Mouse (Mus musculus) thymus, postnatal 10 days (tissue): ENCODE data around the gene Popdc3.
"Not testable (repeated sequence)": the region's sequence is repeated elsewhere in the genome, so short reads cannot be mapped to it uniquely, and the experiment has no call there.

Experiments
- DNase-seq, 2 experiments: peaks; one replicate each; pipeline ENCODE4 v3.0.0; 2021; ENCODE audit warnings: low spot score in 2 of 2

The Popdc3 gene

DNA sequence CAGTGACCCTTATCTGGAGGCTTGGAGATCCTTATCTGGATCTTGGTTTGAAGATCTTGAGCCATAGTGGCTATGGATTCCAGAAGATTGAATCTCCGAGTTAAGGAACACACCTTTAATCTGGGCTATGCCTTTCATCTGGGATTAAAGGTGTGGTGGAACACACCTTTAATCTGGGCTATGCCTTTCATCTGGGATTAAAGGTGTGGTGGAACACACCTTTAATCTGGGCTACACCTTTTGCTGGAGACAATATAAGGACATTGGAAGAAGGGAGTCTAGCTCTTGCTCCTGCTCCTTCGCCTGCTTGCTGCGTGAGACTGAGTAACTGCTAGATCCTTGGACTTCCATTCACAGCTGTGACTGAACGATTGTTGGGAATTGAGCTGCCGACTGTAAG lies at the start of gene Popdc3:
TSS of gene Popdc3 (plus strand) at position 301 of the 400 bp plus-strand sequence.
- not testable (repeated sequence) for DNase-seq

DNA sequence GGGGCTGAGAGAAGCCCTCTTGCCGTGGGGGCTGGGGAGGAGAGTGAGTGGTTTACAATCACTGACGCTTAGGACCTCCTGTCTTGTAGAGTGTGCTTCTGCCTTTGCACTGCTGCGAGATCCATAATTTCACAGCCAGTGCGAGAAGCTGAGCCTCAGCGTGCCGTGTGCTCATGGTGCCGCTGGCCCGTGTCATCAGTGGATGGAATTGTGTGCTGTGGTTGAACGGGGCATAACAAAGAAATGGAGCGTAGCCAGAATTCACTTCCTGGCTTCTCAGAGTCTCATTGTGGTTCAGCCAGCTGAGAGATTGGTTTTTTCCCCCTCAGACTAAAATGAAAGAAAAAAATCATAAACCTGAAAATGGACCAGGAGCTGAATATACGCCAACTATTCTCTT lies 48.8 kb upstream of the Popdc3 start:
- no peak for DNase-seq

DNA sequence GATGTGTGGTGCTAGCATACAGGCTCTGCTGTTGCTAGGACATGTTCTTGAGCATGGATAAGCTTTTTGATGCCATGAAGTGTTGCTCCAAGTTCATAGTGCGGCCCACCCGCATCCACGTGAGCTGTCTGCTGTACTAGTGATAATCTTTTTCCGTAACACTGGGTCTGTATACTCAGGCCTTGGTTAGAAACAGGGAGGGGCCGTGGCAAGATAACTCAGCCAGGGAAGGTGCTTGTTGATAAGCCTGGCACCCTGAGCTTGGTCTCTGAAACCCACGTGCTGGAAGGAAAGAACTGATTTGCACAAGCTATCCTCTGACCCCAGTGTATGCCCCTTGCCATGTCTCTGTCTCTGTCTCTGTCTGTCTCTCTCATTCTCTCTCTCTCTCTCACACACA lies 47.9 kb upstream of the Popdc3 start:
- DNase-seq: no peak

DNA sequence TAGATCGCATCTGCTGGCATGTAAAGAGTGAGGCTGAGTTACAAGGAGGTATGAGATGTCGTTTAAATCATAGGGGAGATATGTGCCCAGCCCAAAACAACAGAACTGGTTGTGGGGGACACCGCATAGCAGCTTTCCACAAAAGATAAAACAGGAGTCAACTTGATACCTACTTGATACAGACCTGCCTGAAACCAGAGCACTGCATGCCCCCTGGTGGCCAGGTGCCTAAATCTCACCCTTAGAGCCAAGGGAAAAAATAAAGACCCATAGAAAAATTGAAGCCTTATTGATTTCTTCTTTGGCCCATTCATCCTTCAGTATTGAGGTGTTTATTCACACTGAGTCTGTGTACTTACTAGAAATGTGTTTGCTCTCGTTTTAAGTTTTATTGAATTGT lies 45.5 kb upstream of the Popdc3 start:
- peak; percentile 22 to 69 for DNase-seq

DNA sequence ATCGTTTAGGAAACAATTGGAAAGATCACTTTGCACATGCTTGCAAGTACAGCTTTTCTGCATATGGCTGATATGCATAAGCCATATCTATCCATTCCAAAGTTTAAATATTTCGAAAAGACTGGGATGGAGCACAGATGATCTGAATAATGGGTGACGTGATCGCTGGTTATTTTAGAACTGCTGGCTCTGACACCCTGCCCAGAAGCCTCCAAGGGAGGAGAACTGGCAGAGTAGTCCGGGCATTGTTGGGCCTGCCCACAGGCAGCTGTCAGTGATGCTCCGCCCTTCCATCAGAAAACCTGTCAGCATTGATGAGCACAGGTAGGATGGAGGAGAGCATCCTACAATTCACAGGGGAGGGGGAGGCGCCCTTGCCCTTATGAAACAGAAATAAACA lies 41.1 kb upstream of the Popdc3 start:
- no peak for DNase-seq

DNA sequence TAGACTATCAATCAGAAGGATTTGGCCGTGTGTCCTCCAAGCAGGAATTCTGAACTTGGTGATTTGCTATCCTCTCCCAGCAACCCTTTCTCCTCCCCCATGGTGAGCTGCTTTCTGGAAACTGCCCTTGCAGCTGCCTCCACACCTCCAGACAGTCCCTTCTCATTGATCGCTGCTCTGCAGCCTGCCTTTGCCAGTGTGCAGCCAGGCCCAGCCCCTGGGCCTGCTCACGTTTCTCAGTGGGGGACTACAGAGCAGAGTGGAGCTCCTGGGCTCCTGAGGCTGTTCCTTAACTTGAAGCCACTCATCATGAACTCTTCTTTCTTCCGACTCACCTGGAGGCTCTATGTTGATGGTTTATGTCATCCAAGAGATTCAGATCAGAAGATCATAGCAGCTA lies 38.0 kb upstream of the Popdc3 start:
- DNase-seq: no peak

DNA sequence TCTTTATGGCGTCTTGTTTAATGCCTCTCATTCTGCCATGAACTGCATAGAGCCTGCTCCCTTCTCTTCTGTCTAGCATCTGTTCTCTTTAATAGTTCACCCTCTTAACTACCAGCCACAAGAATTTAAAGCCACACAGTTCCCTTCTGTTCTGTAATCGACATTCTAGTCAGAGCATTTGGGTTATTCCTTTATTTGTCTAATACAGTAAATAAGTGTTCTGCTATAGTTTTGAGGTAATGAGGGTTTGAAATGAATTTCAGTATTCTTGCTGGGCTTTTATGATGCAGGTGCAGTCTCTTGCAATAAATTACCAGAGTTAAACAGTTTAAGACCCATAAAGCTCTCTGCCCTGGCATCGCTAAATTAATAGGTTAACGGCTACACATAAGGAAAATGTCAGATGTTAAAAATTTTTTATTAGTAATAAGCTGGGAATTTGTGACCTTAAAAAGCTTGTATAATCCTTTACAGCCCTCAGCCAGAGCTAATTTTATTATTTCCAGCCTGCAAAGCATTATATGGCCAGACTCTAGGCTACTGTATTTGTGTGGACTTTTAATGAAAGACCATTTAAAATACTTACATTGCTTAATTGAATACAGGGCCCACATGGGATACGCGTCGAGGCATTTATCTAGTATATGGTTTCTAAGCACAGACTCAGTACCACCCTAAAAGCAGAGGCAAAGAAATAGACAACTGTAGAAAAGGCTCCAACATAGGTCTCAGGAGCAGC lies 37.3 kb upstream of the Popdc3 start:
- no peak for DNase-seq

DNA sequence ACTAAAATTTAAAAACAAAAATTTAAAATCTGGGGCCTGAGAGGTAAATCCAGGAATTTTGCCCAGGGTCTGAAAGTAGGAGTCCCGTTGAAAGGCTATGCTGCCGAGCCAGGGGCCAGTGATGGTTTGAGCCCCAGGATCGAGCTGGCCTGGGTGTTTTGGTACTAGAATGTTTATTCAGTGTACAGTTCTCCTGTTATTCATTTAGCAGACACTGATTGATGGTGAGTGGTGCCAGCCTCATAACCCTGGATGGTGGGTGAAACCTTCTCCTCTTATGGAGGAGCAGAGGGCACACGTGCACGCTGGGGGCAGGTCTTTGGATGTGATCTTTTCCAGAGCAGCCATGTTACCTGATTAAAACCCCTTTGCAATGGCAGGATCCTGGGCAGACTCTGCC lies 35.5 kb upstream of the Popdc3 start:
- DNase-seq: no peak

DNA sequence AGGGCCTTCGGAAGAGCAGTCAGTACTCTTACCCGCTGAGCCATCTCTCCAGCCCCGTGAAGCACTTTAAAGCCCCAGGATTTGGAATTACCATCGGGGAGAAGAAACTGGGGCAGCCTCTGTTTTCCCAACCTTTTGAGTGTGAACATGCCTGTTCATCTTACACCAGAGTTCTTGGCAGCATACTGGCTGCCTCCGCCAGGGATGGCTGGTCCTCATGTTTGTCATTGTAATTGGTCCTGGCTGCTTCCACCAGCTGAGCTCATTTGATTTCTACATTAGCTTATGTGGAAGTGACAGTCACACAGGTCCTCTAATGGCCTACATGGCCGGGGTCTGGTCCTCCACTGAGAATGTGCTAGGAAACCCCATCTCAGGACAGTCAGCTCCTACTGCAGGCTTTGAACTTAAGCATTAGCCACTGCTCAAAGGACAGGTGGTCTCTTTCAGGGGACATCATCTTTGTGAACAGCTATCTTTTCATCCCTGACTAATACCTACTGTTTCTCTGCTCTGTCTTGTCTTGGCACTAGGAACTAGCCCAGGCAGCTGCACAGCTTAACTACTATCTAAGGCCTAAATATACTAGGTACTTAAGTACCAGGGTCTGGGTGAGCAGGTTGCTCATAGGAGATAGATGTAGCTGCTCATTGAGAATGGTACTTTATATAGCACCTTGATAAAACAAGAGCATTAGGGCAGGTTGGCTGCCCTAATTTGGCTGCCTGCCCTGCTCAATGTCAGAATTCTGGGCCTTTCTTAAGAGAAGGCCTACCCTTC lies 33.7 kb upstream of the Popdc3 start:
- no peak for DNase-seq

DNA sequence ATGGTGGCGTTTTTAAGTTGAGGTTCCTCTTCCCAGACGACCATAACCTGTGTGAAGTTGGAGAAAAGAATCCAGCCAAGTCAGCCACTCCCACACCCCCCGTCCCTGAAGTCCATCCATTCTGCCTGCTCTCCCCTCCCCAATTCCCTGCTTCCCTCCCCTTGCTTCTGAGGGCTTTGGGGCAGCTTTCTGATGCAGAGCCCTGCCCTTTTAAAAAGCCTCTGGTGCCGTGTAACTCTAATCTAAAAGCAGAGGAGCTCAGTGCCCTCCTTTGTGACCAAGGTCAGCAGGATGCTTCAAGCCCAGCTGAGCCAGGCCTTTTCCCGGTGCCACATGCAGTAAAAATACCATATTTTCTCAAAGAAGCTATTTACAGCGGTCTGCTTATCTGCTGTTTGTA lies 31.1 kb upstream of the Popdc3 start:
- no peak for DNase-seq

DNA sequence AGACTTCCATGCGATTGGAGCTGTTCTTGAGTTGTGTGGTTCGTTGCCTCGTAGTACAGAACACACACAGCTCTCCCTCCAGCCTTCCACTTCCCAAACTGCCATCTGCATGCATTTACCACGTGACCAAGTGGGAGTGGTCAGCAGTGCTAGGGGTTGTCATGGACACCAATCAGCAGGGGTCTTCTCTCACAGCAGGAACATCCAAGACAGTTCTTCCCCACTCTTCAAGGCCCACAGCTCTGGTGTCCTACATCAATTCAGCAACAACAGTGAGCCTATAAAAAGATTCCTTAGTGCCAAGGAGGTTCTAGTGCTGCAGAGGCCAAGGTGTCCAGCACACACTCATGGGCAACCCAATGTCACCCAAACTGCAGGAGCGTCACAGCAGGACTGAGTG lies 26.8 kb upstream of the Popdc3 start:
- DNase-seq: no peak

DNA sequence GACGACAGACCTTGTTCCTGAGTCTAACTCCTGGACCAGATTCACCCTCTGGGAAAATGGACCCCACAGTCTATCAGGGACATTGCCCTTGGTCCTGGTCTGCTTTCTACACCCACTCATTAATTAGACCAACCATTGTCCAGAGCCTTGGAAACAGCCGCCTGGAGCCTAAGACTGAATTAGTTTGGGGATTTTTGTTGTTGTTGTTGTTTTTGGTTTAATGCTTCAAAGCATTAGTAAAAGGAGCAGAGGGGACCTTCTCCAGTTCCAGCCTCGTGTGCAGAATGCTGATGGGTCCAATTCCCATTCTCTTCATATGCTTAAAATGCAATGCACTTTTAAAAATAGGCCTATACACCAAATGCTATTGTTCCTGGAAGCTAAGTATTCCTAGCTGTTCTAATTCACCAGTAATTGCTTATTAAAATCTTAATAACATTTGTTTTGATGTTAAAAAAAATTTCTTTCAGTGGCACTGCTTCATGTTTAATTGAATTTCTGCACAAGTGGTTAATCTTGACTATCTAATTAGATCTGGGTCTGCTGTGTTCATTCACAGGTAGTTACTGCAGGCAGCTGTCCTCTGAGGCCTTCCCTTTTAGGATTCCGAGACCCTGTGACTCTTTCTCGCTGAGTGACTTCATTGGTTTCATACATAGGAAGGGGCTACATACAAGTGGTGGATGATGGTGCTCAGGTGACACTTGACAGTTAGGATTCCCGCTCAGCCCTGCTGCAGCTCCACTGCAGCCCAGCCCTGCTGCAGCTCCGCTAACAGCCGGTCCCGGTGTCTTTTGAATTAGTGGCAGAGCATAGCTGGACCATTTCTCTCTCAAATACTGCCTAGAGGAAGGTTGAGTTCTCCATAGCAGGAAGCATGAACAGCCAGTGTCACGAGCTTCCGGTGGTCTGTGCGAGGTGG lies 25.9 kb upstream of the Popdc3 start:
- DNase-seq: no peak

DNA sequence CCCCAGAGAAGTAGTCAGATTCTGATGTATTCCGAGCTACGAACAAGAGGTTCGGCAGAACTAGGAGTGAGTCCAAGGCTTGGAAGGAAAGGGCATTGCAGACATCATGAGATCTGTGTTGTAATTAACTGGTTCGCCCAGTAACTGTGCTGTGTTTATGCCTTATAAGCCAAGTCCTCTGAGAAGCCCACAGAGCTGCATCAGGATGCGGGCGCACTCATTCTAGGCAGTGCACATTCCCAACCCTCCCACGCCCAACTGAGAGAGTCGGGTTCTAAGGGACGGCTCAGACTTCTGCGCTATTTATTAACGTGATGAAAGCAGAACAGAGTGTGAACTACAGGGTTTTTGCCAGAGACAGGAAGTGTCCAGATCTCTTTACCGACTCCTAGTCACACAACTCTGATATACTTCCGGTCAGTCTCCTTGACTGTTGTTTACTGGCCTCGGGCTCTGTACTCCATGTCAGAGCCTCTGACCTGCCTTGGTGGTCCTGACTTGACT lies 23.3 kb upstream of the Popdc3 start:
- no peak for DNase-seq

DNA sequence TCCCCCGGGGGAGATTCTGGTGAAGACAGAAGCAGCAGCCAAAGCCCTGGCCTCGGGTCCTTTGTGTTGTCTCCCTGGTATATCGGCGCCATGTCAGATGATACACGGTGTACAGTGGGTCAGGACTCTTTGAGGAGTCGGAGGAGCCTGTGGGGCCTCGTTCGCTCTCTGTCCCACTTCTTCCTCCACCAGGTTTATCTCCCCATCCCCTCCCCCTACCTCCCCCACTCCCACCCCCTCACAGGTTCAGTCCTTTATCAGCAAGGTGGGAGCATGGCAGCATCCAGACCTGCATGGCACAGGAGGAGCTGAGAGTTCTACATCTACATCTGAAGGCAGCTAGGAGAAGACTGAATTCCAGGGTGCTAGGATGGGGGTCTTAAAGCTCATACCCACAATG lies 12.0 kb upstream of the Popdc3 start:
- no peak for DNase-seq

DNA sequence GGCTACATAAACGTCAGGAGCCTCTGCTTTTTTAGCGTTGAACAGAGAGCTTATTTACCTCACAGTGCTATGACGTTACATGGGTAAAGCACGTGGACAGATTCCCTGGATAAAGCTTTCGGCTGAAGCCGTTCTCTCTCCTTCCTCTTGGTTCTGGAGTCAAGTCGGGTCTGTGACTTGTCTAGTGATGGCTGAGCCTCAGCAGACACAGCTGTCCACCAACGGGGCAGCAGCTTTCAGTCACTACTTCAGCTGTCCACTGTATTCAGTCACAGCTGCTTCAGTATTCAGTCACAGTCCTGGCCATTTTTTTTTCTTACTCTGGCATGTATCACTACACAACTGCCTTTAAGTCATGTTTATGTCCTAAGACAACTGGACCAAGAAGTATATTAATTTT lies 4.0 kb upstream of the Popdc3 start:
- no peak for DNase-seq

DNA sequence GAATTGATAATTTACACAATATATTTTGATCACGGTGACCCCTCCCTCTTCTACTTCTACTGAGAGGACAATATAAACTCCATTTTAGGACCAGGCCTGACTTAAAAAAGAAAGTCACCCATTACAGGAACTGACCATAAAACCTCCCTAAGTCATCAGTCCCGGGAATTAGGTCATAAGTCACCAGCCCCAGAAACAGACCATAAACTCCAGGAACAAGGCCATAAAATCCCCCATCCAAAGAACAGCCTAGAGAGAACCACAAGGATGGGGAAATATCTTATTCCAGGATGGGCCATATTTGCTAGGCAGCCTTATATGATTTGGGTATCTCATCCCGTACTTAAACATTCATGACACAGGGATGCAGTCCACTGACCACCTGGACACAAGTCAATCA lies 3.6 kb upstream of the Popdc3 start:
- no peak for DNase-seq

DNA sequence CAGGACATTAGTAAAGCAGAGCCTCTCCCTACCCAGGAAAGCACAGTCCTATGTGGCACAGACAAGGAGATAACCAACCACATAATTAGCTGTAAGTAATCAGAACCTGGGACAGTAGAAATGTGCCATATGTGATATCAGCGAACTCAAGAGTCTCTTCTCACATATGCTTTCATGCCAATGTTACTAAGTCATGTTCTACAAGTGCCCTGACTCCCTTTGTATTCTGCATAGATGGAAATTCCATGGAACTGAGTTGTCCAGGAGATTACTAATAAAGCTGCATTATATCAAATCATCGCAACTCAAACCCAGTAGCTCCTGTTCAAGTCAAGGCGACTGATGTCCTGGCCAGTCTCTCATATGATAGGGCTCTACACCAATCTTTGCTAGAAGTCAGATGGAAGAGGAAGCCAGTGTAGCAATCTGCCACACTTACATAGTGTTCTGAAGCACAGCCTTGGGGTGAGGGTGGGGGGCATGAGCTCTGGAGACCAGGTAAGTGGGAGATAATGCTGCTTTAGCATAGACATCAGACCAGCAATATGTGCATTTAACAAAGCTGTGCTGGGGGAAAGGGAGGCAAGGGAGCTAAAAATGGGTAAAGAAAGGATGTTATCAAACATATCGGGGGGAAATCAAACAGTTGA lies 2.9 kb downstream of the Popdc3 start:
- no peak for DNase-seq

DNA sequence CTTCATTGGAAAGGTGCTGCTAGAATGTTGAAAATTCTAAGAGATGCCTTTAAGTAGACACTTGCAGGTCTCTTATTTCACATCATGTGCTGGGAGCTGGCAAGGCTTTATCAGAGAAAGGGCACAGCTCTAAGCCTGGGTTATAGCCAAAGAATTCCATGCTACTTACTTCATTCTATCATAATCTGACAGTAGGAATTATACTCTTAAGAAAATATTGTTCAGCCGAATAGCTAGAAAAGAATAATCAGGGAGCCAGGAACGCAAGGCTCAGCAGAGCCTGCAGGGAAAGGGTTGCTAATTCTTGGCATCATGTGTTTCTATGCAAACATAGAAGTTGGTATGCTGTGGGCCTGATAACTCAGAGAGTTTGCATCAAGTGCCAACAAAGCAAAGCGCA lies 3.4 kb downstream of the Popdc3 start:
- DNase-seq: no peak

DNA sequence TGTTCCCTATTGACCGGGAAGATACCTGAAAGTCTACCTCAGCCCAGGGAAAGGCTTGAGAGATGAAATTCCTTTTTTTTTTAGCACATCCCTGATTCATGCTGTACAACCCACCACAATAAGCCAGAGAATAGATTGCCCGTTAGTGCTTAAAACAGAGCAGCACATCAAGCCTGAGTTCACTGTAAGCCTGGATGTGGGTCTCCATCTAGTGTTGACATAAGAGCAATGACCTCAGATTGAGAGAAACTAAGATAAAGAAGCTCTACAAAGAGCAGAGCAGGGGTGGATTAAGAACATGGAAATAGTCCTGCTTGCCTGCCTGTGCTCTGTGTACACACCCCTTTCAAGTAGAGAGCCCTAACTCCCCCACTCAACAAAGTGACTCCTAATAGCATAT lies 7.6 kb downstream of the Popdc3 start:
- no peak for DNase-seq

DNA sequence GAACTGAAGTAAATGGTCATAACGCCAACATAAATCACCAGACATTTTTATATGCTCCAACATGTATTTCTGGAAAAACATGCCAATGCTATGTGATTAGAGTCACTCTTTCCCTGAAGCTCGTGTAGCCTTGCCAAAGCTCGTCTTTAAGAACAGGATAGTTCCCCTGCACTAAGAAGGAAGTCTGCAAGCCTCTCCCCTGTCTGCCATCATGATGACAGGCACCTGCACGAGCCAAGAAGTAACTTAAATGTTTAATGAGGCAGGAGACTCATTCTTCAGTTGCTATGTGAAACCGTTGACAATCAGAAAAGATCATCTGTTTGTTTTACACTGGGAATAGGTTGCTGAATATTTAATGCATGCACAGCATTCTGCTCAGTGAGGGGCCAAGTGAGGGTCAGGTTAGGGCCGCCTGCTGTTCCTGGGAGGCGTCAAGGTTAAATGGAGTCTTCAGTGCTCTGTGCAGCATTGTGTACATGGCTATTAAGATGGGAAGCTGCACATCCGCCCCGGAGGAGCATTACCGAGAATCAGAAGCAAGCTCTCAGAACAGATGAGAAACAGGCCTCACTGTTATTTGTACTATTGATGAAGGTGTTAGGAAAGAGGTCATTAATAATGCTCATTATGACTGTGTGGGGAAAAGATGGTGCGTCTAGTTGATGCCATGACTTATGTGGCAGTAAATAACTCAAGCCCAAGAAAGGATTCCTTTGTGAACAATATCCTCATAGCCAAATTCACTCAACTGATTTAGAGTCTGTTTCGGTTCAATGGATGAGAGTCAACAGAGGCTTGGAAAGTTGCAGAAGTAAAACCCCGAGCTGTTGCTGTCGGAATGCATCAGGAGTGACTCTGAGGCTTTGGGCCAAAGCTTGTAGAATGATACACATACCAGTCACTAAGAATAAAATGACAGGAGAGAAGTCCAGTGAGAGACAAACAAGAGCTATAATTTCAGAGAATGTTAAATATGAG lies 15.7 kb downstream of the Popdc3 start:
- DNase-seq: no peak
